Mouse (Mus musculus) stomach, postnatal 0 days (tissue): ENCODE data around the gene Polr2e.

Experiments
- CTCF ChIP-seq: IDR thresholded peaks from 2 replicates; pipeline ENCODE4 v1.5.1; 2016; ENCODE audit warnings: antibody characterized with exemption, low read depth, mild to moderate bottlenecking, moderate library complexity
- EP300 ChIP-seq: optimal IDR thresholded peaks from 2 replicates; pipeline ENCODE3; 2016; ENCODE audit warnings: antibody characterized with exemption

DNA sequence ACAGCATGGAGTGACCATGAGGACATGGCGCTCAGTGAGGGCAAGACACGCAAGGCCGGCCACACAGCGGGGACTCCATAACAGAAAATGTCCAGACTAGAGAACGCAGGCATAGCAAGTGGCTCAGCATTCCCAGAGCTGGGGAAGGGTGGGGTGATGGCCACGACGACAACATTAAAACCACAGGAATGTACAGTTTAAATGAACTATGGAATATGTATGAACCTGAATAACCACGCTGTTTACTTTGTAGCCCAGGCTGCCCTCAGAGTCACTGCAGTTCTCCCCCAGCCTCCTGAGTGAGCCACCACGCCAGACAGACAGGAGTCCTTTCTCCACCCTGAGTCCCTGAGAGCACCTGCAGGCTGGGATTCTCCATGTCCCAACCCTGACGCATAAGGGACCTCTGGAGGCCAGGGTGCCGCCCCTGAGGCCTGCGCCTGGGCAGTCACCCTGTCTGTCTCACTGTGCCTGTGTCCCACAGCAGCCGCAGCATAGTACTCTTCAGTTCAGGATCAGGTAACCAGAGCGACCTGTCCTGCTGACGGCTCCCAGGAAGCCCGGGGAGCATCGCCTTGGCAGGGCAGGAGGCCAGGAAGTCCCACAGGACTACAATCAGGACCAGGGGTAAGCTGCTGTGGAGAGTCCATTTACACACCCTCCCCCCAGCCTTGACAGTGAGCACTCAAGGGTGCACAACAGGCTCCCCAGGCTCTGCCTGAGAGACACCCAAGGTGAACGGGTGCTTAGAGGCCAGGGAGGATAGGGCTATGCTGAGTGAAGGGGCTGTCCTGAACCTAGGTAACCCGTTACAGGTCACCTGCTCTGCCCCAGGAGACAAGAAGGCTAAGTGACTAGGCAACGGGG is 33.3 kb upstream of the Polr2e start:
- TF ChIP-seq CTCF (no peak), EP300 (no peak)
